Mouse (Mus musculus) liver, embryonic 13.5 days (tissue): Measurements from ENCODE around the gene Usp30. TPM values are rescaled to one million over a fixed set of nuclear protein-coding genes. Genes with fewer than 3 reads are reported as not detected.

Source experiments
- ATAC-seq: fragments of 200-750 bp; cut with Nextera tagmentation; 2 replicates; pipeline ENCODE4 v1.8.0; 2017; ENCODE audit warnings: low read depth, mild to moderate bottlenecking, moderate number of reproducible peaks, moderate library complexity
- DNase-seq: peaks from one replicate; pipeline ENCODE4 v3.0.0; 2022
- H3K27ac ChIP-seq: fragments of 300-500 bp; sonication (generic); 2 replicates; pipeline ENCODE4 v1.5.1; 2015; ENCODE audit warnings: moderate library complexity, mild to moderate bottlenecking, inconsistent platforms
- H3K27me3 ChIP-seq: fragments of 300-500 bp; sonication (generic); 2 replicates; pipeline ENCODE4 v1.6.1; 2015; ENCODE audit warnings: mild to moderate bottlenecking, inconsistent platforms
- H3K36me3 ChIP-seq: fragments of 300-500 bp; sonication (generic); 2 replicates; pipeline ENCODE4 v1.6.1; 2015; ENCODE audit warnings: mild to moderate bottlenecking, inconsistent platforms
- H3K4me1 ChIP-seq: fragments of 300-500 bp; sonication (generic); replicated peaks from 2 replicates; pipeline ENCODE4 v1.6.1; 2015; ENCODE audit warnings: inconsistent platforms
- H3K4me2 ChIP-seq: fragments of 300-500 bp; sonication (generic); 2 replicates; pipeline ENCODE4 v1.6.1; 2015; ENCODE audit warnings: inconsistent platforms, mild to moderate bottlenecking, moderate library complexity
- H3K4me3 ChIP-seq: fragments of 300-500 bp; sonication (generic); replicated peaks from 2 replicates; pipeline ENCODE4 v1.5.1; 2015; ENCODE audit warnings: mild to moderate bottlenecking, inconsistent platforms
- H3K9ac ChIP-seq: fragments of 300-500 bp; sonication (generic); 2 replicates; pipeline ENCODE4 v1.6.1; 2015; ENCODE audit warnings: mild to moderate bottlenecking, inconsistent platforms
- H3K9me3 ChIP-seq: fragments of 300-500 bp; sonication (generic); replicated peaks from 2 replicates; pipeline ENCODE4 v1.6.1; 2016; ENCODE audit warnings: inconsistent platforms
- WGBS: fragments of 180-500 bp; shearing (Covaris S2); methylation state at CpG from one replicate; pipeline ENCODE4 v1.1.7; 2015; ENCODE audit not compliant: insufficient replicate concordance; 5-methylcytosine and 5-hydroxymethylcytosine counted together
- polyA plus RNA-seq: library from polyadenylated mRNA; unstranded; fragments of >200 nt; fragmentation: Nextera tagmentation; extraction: Ambion mirVana; gene quantifications from 2 replicates; pipeline ENCODE4 v1.2.1, GENCODE M21; 2015

Gene Usp30
- 2.7 and 3.5 TPM in 2 replicates for polyA plus RNA-seq

DNA sequence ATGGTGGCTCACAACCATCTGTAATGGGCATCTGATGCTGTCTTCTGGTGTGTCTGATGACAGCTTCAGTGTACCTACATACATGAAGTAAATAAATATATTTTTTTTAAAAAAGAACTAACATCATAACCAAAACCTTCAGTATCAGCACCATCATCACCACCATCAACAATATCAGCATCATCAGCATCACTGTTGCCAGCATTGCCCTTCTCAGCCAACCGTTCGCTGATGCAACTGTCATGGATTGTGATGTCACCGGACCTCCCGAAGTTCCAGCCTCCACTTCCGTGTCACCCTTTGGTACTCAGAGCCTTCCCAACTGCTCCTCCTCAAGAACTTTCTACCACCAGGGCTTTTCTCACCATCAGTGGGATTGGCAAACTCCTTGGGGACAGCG is at the start of gene Usp30:
Gene Usp30, plus strand, starts transcription at position 301 of the 400 bp plus-strand sequence.
- H3K4me3 ChIP-seq = no peak within 1 kb of the TSS
- H3K9me3 ChIP-seq = no peaks in the 10 kb centered on the region
- H3K36me3 ChIP-seq = no peaks in the 10 kb centered on the region
- no peak within 1 kb of the TSS for H3K9ac ChIP-seq
- no peaks in the 10 kb centered on the region for H3K4me1 ChIP-seq
- WGBS = 79% methylated on average over 6 of the region's 6 CpGs
- no peaks in the 10 kb centered on the region for H3K27me3 ChIP-seq
- ATAC-seq = no peak
- no peak within 1 kb of the TSS for H3K4me2 ChIP-seq
- DNase-seq = no peak
- no peak within 1 kb of the TSS for H3K27ac ChIP-seq

DNA sequence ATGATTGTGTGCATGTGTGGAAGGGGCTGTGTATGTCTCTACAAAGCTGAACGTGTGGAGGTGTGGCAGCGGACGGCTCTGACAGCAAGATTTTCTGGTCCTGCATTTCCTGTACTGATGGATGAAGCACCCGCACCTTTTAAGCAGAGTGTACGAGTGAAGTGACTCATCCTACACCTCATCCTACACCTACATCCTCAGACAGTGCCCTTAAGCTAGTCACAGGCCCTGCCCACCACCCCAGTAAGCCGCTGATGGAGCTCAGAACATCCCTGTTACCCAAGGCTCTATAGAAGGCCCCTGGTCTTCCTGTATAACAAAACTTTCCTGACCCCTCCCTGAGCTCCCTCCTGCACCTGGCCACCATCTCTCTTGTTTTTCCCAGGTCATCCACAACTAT is 40.9 kb upstream of the Usp30 start:
- Histone ChIP-seq H3K4me1 (no peaks in the 10 kb centered on the region; the same call in 1 of the 2 replicates), H3K9me3 (no peaks in the 10 kb centered on the region), H3K4me3 (no peak overlapping the region), H3K9ac (no peak overlapping the region), H3K27me3 (peaks cover 17% of the 10 kb centered on the region; the same call in 1 of the 2 replicates), H3K4me2 (no peak overlapping the region), H3K36me3 (no peaks in the 10 kb centered on the region), H3K27ac (no peak overlapping the region)
- WGBS = 55% methylated on average over 6 of the region's 6 CpGs
- ATAC-seq (no peak), DNase-seq (no peak)

DNA sequence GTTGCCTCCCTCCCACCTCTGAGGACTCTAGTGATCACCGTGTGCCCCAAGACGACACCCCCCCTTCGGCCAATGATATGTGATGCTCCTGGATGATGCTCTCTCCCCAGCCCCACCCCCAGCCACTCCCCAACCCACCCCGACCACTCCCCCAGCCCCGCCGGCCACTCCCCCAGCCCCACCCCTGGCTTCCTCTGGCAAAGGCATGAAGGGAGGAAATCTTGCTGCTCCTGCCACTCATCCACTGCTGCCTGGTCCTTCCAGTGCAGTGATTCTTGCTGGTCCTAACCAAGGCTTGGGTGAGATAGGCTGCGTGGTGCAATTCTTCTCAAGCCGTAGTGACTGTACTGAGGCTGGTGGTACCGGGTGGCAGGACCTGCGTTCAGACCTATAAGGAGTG is 40.4 kb upstream of the Usp30 start:
- Histone ChIP-seq H3K36me3 (no peaks in the 10 kb centered on the region), H3K27ac (no peak overlapping the region), H3K4me2 (no peak overlapping the region), H3K4me3 (no peak overlapping the region), H3K9ac (no peak overlapping the region), H3K9me3 (no peaks in the 10 kb centered on the region), H3K27me3 (peaks cover 17% of the 10 kb centered on the region; the same call in 1 of the 2 replicates), H3K4me1 (no peaks in the 10 kb centered on the region; the same call in 1 of the 2 replicates)
- DNase-seq (no peak), ATAC-seq (peak; percentile 41; the same call in 1 of the 2 replicates)
- 9% methylated on average over 10 of the region's 10 CpGs for WGBS

DNA sequence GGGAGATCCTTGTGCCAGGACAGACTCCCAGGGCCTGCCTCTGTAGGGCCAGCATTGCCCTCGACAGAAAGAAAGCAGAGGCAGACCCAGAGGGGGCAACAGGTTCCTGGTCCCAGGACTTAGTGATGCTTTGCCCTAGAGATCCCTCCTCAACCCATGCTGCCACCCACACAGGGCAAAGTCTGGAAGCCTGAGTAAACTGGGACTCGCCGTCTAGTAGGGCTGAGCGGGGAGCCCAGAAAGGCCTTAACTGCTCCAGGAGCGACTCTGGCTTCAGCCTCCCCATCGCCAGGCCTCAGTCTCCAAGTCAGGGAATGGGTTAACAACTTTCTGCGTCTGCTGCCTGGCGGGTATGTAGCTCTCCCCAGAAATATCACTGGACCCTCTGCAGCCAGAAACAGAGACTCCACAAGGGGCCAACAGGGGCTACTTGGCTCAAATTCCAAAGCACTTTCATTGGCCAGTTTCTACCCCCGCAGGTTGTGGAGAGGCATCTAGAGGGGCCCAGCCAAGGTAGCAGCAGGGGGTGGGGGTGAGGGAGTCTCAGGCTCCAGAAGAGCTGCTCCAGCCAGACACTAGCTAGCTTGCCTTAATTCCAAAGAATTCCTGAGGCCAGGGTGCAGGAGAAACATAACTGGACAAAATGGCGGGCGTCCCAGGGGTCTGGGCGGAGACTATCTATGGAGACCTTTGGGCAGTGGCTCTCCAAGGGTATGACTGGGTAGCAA is 37.9 kb upstream of the Usp30 start:
- Histone ChIP-seq H3K9ac (no peak overlapping the region), H3K36me3 (no peaks in the 10 kb centered on the region), H3K4me3 (no peak overlapping the region), H3K9me3 (no peaks in the 10 kb centered on the region), H3K4me2 (no peak overlapping the region), H3K27ac (no peak overlapping the region), H3K27me3 (peaks cover 17% of the 10 kb centered on the region; the same call in 1 of the 2 replicates), H3K4me1 (no peaks in the 10 kb centered on the region; the same call in 1 of the 2 replicates)
- DNase-seq (no peak), ATAC-seq (no peak)
- 75% methylated on average over 12 of the region's 12 CpGs for WGBS

DNA sequence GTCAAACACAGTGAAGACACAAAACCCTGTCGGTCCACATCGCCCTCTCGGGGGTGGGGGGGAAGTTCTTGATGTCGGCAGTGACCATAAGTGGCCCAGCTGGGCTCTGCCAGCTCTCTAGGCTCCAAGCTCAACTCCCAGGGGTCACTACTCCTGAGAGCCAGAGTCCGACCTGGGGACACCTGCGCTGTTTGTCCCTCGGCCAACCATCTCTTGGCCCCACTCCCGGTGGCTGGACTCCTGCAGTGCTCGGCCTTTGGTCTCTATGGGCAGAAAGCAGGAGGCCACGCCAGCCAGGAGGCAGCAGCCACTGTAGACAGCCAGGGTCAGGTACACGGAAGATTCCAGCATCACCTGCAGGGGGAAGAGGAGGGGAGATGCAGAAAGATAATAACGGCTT is 37.1 kb upstream of the Usp30 start:
- no peak overlapping the region for H3K4me2 ChIP-seq
- DNase-seq = no peak
- H3K9me3 ChIP-seq = no peaks in the 10 kb centered on the region
- no peak overlapping the region for H3K9ac ChIP-seq
- peaks cover 17% of the 10 kb centered on the region; the same call in 1 of the 2 replicates for H3K27me3 ChIP-seq
- H3K36me3 ChIP-seq = no peaks in the 10 kb centered on the region
- H3K4me1 ChIP-seq = no peaks in the 10 kb centered on the region; the same call in 1 of the 2 replicates
- no peak overlapping the region for H3K27ac ChIP-seq
- 68% methylated on average over 12 of the region's 12 CpGs for WGBS
- H3K4me3 ChIP-seq = no peak overlapping the region
- no peak for ATAC-seq

DNA sequence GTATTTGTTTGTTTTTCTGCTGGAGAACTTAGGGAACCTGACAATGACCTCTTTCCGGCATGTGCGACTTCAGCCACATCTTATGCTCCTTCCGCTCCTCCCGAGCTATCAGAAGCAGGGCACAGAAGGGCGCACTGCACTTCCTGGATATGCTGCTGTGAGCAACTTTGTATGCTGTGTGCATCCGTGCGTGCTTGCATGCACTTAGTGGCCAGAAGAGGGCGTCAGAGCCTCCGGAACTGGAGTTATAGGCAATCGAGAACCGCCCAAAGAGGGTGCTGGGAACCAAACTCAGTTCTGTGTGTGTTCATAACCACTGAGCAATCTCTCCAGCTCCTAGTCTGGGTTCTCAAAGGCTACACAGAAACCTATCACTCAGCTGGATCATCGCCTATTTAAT is 34.6 kb upstream of the Usp30 start:
- ATAC-seq (no peak), DNase-seq (no peak)
- no peak overlapping the region for H3K4me2 ChIP-seq
- H3K9ac ChIP-seq = no peak overlapping the region
- no peaks in the 10 kb centered on the region for H3K36me3 ChIP-seq
- no peak overlapping the region for H3K27ac ChIP-seq
- no peaks in the 10 kb centered on the region; the same call in 1 of the 2 replicates for H3K4me1 ChIP-seq
- peaks cover 14% of the 10 kb centered on the region; the same call in 1 of the 2 replicates for H3K27me3 ChIP-seq
- no peaks in the 10 kb centered on the region for H3K9me3 ChIP-seq
- no peak overlapping the region for H3K4me3 ChIP-seq
- 79% methylated on average over 12 of the region's 12 CpGs for WGBS

DNA sequence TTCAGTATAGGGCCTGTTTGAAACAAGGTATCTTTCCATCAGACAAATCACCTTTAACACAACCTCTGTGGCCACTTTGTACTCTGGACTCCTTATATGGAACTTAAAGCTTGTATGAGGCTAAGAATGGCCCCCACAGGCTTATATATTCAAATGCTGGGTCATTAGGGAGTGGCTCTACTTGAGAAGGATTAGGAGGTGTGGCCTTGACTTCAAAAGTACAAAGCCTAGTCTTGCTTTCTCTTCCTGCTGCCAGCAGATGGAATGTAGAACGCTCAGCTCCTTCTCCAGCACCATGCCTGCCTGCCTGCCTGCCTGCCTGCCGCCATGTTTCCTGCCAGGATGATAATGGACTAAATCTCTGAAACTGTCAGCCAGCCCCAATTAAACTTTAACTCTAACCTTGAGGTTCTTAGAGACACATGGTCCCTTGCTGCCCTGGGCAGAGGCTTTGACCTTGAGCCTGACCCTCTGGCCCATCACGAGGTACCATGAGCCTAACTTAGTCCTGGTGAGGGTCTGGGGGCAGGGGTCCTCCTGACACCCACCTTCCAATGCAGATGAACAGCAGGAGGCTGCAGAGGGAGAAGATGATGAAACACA is 33.0 kb upstream of the Usp30 start:
- Histone ChIP-seq H3K27me3 (no peaks in the 10 kb centered on the region; the same call in 1 of the 2 replicates), H3K4me3 (no peak overlapping the region), H3K4me1 (no peaks in the 10 kb centered on the region; the same call in 1 of the 2 replicates), H3K36me3 (no peaks in the 10 kb centered on the region), H3K4me2 (no peak overlapping the region), H3K27ac (no peak overlapping the region), H3K9me3 (no peaks in the 10 kb centered on the region), H3K9ac (no peak overlapping the region)
- 66% methylated on average over 3 of the region's 3 CpGs for WGBS
- no peak for ATAC-seq
- DNase-seq = no peak

DNA sequence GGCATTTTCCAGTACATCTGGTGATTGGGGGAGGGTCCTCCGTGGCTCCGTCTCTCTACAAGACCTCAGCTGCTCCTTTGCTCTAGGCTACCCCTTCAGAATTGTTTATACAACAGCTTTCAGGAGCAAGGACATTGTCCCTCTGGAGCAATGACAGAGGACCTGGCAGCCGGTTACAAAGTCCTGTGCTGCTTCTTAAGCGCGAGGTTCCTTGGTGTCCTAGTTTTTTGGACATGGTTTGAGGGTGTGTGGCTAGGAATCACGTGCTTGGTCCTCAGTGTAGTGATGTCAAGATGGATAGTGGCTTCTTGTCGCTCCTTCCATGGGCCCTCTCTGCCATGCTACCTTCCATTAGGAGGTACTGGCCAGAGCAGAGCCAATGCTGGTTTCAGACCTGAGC is 30.9 kb upstream of the Usp30 start:
- no peak overlapping the region for H3K4me2 ChIP-seq
- H3K36me3 ChIP-seq = no peaks in the 10 kb centered on the region
- no peak overlapping the region for H3K9ac ChIP-seq
- H3K27me3 ChIP-seq = no peaks in the 10 kb centered on the region
- no peak for DNase-seq
- no peak overlapping the region for H3K4me3 ChIP-seq
- ATAC-seq = no peak
- no peaks in the 10 kb centered on the region for H3K9me3 ChIP-seq
- no peaks in the 10 kb centered on the region for H3K4me1 ChIP-seq
- H3K27ac ChIP-seq = no peak overlapping the region
- WGBS = 56% methylated on average over 7 of the region's 7 CpGs

DNA sequence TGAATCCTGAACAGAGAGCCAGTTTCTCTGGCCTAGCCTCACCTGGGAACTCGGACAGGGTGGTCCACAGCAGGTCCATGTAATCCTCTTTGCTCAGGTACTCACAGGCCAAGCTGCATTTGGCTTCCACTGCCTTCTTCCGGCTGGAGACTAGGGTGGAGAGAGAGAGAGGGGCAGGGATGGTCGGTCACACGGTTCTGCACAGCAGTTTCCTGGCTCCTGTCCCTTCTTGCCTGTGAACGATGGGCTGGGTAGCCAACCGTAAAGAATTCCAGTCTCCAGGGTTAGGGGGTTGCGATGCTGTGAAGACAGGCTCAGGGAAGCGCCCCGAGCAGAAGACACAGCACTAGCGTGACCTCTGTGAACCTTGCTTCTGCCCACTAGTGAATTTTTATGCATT is 30.1 kb upstream of the Usp30 start:
- H3K9me3 ChIP-seq = no peaks in the 10 kb centered on the region
- H3K4me1 ChIP-seq = no peaks in the 10 kb centered on the region
- WGBS = 67% methylated on average over 10 of the region's 10 CpGs
- no peak overlapping the region for H3K27ac ChIP-seq
- no peak overlapping the region for H3K4me3 ChIP-seq
- H3K27me3 ChIP-seq = no peaks in the 10 kb centered on the region
- DNase-seq = no peak
- no peak overlapping the region for H3K9ac ChIP-seq
- H3K36me3 ChIP-seq = no peaks in the 10 kb centered on the region
- no peak overlapping the region for H3K4me2 ChIP-seq
- ATAC-seq = no peak

DNA sequence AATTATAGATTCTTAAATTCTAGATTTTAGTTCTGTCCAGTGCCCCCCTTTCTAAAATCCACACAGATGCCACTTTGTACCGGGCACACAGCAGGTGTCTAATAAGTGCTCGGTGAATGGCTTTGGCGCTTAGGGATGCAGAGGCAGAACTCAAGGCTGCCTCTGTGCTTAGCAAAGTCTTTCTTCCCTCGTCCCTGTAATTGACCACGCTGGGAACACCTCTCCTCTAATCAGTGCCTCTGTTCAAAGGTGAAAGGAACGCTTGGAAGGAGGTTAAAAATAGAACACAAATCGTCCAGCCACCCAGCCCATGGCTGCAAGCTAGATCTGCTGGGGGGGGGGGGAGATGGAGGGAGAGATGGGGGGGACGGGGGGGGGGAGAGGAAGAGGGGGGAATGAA is 24.8 kb upstream of the Usp30 start:
- H3K9me3 ChIP-seq = no peaks in the 10 kb centered on the region
- DNase-seq (no peak), ATAC-seq (no peak)
- WGBS = 46% methylated on average over 7 of the region's 8 CpGs
- H3K9ac ChIP-seq = no peak overlapping the region
- no peak overlapping the region for H3K4me3 ChIP-seq
- no peak overlapping the region for H3K27ac ChIP-seq
- H3K4me2 ChIP-seq = no peak overlapping the region
- H3K27me3 ChIP-seq = no peaks in the 10 kb centered on the region
- H3K4me1 ChIP-seq = peaks cover 14% of the 10 kb centered on the region
- no peaks in the 10 kb centered on the region for H3K36me3 ChIP-seq

DNA sequence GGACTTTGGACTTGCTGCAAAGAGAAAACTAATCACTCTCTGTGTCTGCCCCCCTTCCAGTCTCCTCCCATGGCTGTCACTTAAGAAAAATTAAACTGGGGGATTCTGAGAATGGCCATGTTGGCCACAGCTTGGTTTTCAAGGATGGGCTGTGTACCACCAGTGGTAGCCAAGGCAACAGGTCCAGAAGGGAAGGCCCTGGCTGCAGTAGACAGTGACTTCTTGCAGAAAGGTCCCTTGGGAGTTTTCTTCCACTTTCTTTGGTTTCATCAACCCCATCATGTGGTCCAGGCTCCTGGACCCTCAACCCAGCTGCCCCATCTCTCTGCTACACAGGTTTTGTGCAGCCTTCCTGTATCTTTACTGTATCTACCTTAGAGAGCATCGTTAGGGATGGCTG is 24.4 kb upstream of the Usp30 start:
- ATAC-seq (no peak), DNase-seq (no peak)
- no peaks in the 10 kb centered on the region for H3K27me3 ChIP-seq
- no peak overlapping the region for H3K27ac ChIP-seq
- H3K9me3 ChIP-seq = no peaks in the 10 kb centered on the region
- no peak overlapping the region for H3K9ac ChIP-seq
- no peak overlapping the region for H3K4me3 ChIP-seq
- H3K36me3 ChIP-seq = no peaks in the 10 kb centered on the region
- peaks cover 14% of the 10 kb centered on the region for H3K4me1 ChIP-seq
- WGBS = 49% methylated on average over 1 of the region's 1 CpGs
- H3K4me2 ChIP-seq = no peak overlapping the region
